In the genomic region with DNA sequence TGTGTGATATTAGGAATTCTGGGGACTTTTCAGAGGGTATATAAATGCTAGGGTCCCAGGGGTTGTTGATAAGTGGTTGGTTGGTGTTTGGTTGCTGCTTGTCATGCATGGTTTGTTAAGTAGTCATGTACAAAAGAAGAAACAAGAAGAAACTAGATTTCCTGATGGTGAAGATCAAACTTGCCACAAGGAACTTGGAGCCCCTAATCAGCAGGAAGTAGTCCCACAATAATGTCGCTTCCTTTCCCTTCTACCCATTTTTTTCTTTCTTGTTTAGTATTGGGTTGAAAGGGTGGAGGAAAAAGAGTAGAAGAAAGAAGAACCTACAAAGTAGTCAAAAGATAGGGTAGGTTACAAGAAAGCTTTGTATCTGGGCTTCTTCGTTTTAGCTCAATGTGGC, we compare ENCODE assay signal across 12 mouse cellular contexts.
"Had no signal": no experiment of that assay in that cellular context is flagged by ENCODE, and none has a peak within 500 bp of the region (broad histone marks: within the 10 kb centered on the region; RNA-seq: fewer than 3 reads in every experiment).

No protein-coding gene starts in this region.

- H3K36me3 ChIP-seq: midbrain, embryonic 15.5 days had no signal

- ATAC-seq: midbrain, embryonic 15.5 days had no signal

- H3K27ac ChIP-seq: kidney, postnatal 0 days; layer of hippocampus, adult 2 months; left cerebral cortex, adult 2 months; midbrain, embryonic 12.5 days; midbrain, embryonic 15.5 days had no signal

- H3K4me3 ChIP-seq: layer of hippocampus, adult 2 months; left cerebral cortex, adult 2 months; liver, embryonic 15.5 days; midbrain, embryonic 12.5 days; midbrain, embryonic 15.5 days; myocyte had no signal

- H3K27me3 ChIP-seq: liver, embryonic 15.5 days; midbrain, embryonic 12.5 days; midbrain, embryonic 15.5 days had no signal

- H3K9me3 ChIP-seq: liver, embryonic 15.5 days; midbrain, embryonic 12.5 days; midbrain, embryonic 15.5 days had no signal

- H3K4me1 ChIP-seq: midbrain, embryonic 12.5 days; midbrain, embryonic 15.5 days had no signal

- DNase-seq: layer of hippocampus, postnatal 36 days; lung, postnatal 14 days; lung, postnatal 4 days; thymus, adult 18-20 months; thymus, postnatal 14 days had no signal

- H3K9ac ChIP-seq: liver, embryonic 15.5 days; midbrain, embryonic 12.5 days; midbrain, embryonic 15.5 days had no signal
